Mouse (Mus musculus) CH12.LX (cell line): Measurements from ENCODE around the gene Cox14. TPM values are rescaled to one million over a fixed set of nuclear protein-coding genes. Genes with fewer than 3 reads are reported as not detected.
A peak's percentile ranks its signal among the peaks of the same experiment; 100 is the strongest.

Experiments
- DNase-seq: peaks from one replicate; pipeline ENCODE4 v3.0.0-alpha.2; 2013; ENCODE audit errors: extremely low read depth
- H3K27ac ChIP-seq: 2 replicates; pipeline ENCODE4 v1.5.1; 2012; ENCODE audit warnings: low read depth, mild to moderate bottlenecking, control low read depth, moderate library complexity; ENCODE audit not compliant: insufficient read depth
- H3K27me3 ChIP-seq: replicated peaks from 2 replicates; pipeline ENCODE3; 2012; ENCODE audit warnings: inconsistent platforms
- H3K36me3 ChIP-seq, 2 experiments: replicated peaks in 1 of 2; 2 replicates each; pipeline versions ENCODE3 to v1.6.1; 2012; ENCODE audit warnings: inconsistent platforms in 1 of 2, low read length in 1 of 2, mild to moderate bottlenecking in 1 of 2, mixed read lengths in 1 of 2, moderate library complexity in 1 of 2; ENCODE audit not compliant: control insufficient read depth in 1 of 2, insufficient read depth in 1 of 2
- H3K4me1 ChIP-seq, 2 experiments: 2 replicates each; pipeline ENCODE4 v1.6.1; 2012; ENCODE audit warnings: inconsistent platforms in 1 of 2, moderate library complexity in 1 of 2; ENCODE audit not compliant: insufficient read depth in 2 of 2, control insufficient read depth in 1 of 2
- H3K4me2 ChIP-seq: 2 replicates; pipeline ENCODE4 v1.6.1; 2012; ENCODE audit warnings: low read depth, mild to moderate bottlenecking, control low read depth; ENCODE audit not compliant: poor library complexity, insufficient read depth, severe bottlenecking
- H3K4me3 ChIP-seq, 3 experiments: fragments of 150-350 bp in 1 of 3; sonication (generic) in 1 of 3; replicated peaks in 1 of 3; 2 replicates each; pipeline versions ENCODE3 to v1.5.1; 2011 to 2012; ENCODE audit warnings: low read depth in 2 of 3, low read length in 2 of 3, mild to moderate bottlenecking in 2 of 3, moderate library complexity in 2 of 3, control low read depth in 1 of 3, improper control_type of control experiment in 1 of 3, inconsistent platforms in 1 of 3, mixed read lengths in 1 of 3; ENCODE audit not compliant: poor library complexity in 1 of 3
- H3K79me2 ChIP-seq: replicated peaks from 2 replicates; pipeline ENCODE4 v1.6.1; 2012; ENCODE audit warnings: mild to moderate bottlenecking, moderate library complexity; ENCODE audit not compliant: control insufficient read depth, poor library complexity, insufficient read depth, severe bottlenecking; ENCODE audit errors: extremely low read depth
- H3K9ac ChIP-seq: 2 replicates; pipeline ENCODE4 v1.6.1; 2012; ENCODE audit warnings: low read depth, mild to moderate bottlenecking, control low read depth, moderate library complexity; ENCODE audit not compliant: insufficient read depth
- H3K9me3 ChIP-seq: replicated peaks from 2 replicates; pipeline ENCODE3; 2012; ENCODE audit warnings: low read length, inconsistent platforms, mixed read lengths
- BHLHE40 ChIP-seq: IDR thresholded peaks from 2 replicates; pipeline ENCODE4 v1.6.1; 2011; ENCODE audit warnings: mild to moderate bottlenecking, low read depth, low read length, improper control_type of control experiment
- CHD2 ChIP-seq: IDR thresholded peaks from 2 replicates; pipeline ENCODE4 v1.6.1; 2011; ENCODE audit warnings: low read length, improper control_type of control experiment
- CTCF ChIP-seq, 2 experiments: IDR thresholded peaks in 1 of 2; conservative IDR thresholded peaks in 1 of 2; 2 replicates each; pipeline ENCODE4 v1.5.1; 2011 to 2012; ENCODE audit warnings: low read depth in 2 of 2, low read length in 2 of 2, improper control_type of control experiment in 1 of 2, inconsistent platforms in 1 of 2, mild to moderate bottlenecking in 1 of 2, moderate library complexity in 1 of 2
- E2F4 ChIP-seq: IDR thresholded peaks from 2 replicates; pipeline ENCODE4 v1.6.1; 2011; ENCODE audit warnings: low read depth, low read length, improper control_type of control experiment; ENCODE audit not compliant: insufficient replicate concordance
- ELF1 ChIP-seq: IDR thresholded peaks from 2 replicates; pipeline ENCODE4 v1.6.1; 2014; ENCODE audit warnings: low read depth, mild to moderate bottlenecking, inconsistent platforms, low read length, improper control_type of control experiment
- EP300 ChIP-seq: IDR thresholded peaks from 2 replicates; pipeline ENCODE4 v1.6.1; 2011; ENCODE audit warnings: low read length, improper control_type of control experiment
- HCFC1 ChIP-seq: IDR thresholded peaks from 2 replicates; pipeline ENCODE4 v1.6.1; 2012; ENCODE audit warnings: low read depth, mild to moderate bottlenecking, inconsistent platforms, low read length, improper control_type of control experiment
- IRF4 ChIP-seq: IDR thresholded peaks from 2 replicates; pipeline ENCODE4 v1.6.1; 2014; ENCODE audit warnings: low read depth, mild to moderate bottlenecking, inconsistent platforms, low read length, improper control_type of control experiment
- JUN ChIP-seq: IDR thresholded peaks from 2 replicates; pipeline ENCODE4 v1.6.1; 2011; ENCODE audit warnings: low read depth, mild to moderate bottlenecking, low read length, improper control_type of control experiment, moderate library complexity; ENCODE audit not compliant: insufficient read depth
- JUND ChIP-seq: conservative IDR thresholded peaks from 2 replicates; pipeline ENCODE4 v1.6.1; 2011; ENCODE audit warnings: low read depth, low read length, improper control_type of control experiment
- KAT2A ChIP-seq: IDR thresholded peaks from 2 replicates; pipeline ENCODE4 v1.6.1; 2012; ENCODE audit warnings: low read length, improper control_type of control experiment, inconsistent platforms; ENCODE audit not compliant: insufficient replicate concordance
- MAX ChIP-seq: IDR thresholded peaks from 2 replicates; pipeline ENCODE4 v1.6.1; 2011; ENCODE audit warnings: low read length, improper control_type of control experiment
- MAZ ChIP-seq: IDR thresholded peaks from 2 replicates; pipeline ENCODE4 v1.6.1; 2012; ENCODE audit warnings: low read depth, mild to moderate bottlenecking, inconsistent platforms, low read length, improper control_type of control experiment, moderate library complexity
- MXI1 ChIP-seq: IDR thresholded peaks from 2 replicates; pipeline ENCODE4 v1.6.1; 2011; ENCODE audit warnings: mild to moderate bottlenecking, low read depth, low read length, improper control_type of control experiment
- MYC ChIP-seq: IDR thresholded peaks from 2 replicates; pipeline ENCODE4 v1.6.1; 2011; ENCODE audit warnings: low read depth, mild to moderate bottlenecking, improper control_type of control experiment, low read length
- NELFE ChIP-seq: IDR thresholded peaks from 2 replicates; pipeline ENCODE4 v1.6.1; 2011; ENCODE audit warnings: low read depth, low read length, improper control_type of control experiment
- NRF1 ChIP-seq: IDR thresholded peaks from 2 replicates; pipeline ENCODE4 v1.6.1; 2014; ENCODE audit warnings: low read depth, mild to moderate bottlenecking, inconsistent platforms, low read length, improper control_type of control experiment, moderate library complexity
- POLR2A ChIP-seq: IDR thresholded peaks from 2 replicates; pipeline ENCODE4 v1.6.1; 2011; ENCODE audit warnings: low read depth, mild to moderate bottlenecking, improper control_type of control experiment, low read length
- RAD21 ChIP-seq: IDR thresholded peaks from 2 replicates; pipeline ENCODE4 v1.6.1; 2011; ENCODE audit warnings: low read depth, mild to moderate bottlenecking, low read length, improper control_type of control experiment, moderate library complexity
- RCOR1 ChIP-seq: conservative IDR thresholded peaks from 2 replicates; pipeline ENCODE4 v1.6.1; 2012; ENCODE audit warnings: low read depth, mild to moderate bottlenecking, inconsistent platforms, low read length, improper control_type of control experiment
- SIN3A ChIP-seq: IDR thresholded peaks from 2 replicates; pipeline ENCODE4 v1.6.1; 2012; ENCODE audit warnings: low read length, improper control_type of control experiment, inconsistent platforms
- SMC3 ChIP-seq: IDR thresholded peaks from 2 replicates; pipeline ENCODE4 v1.6.1; 2011; ENCODE audit warnings: low read depth, low read length, improper control_type of control experiment
- TBP ChIP-seq: conservative IDR thresholded peaks from 2 replicates; pipeline ENCODE4 v1.6.1; 2011; ENCODE audit warnings: low read depth, low read length, improper control_type of control experiment
- TCF12 ChIP-seq: IDR thresholded peaks from 2 replicates; pipeline ENCODE4 v1.6.1; 2014; ENCODE audit warnings: low read depth, mild to moderate bottlenecking, inconsistent platforms, low read length, improper control_type of control experiment
- UBTF ChIP-seq: IDR thresholded peaks from 2 replicates; pipeline ENCODE4 v1.6.1; 2012; ENCODE audit warnings: low read depth, mild to moderate bottlenecking, inconsistent platforms, low read length, improper control_type of control experiment, moderate library complexity
- USF1 ChIP-seq: IDR thresholded peaks from 2 replicates; pipeline ENCODE4 v1.6.1; 2014; ENCODE audit warnings: low read depth, mild to moderate bottlenecking, inconsistent platforms, low read length, improper control_type of control experiment
- ZKSCAN1 ChIP-seq: IDR thresholded peaks from 2 replicates; pipeline ENCODE4 v1.6.1; 2012; ENCODE audit warnings: low read depth, inconsistent platforms, low read length, improper control_type of control experiment, borderline replicate concordance
- ZMIZ1 ChIP-seq: IDR thresholded peaks from 2 replicates; pipeline ENCODE4 v1.6.1; 2012; ENCODE audit warnings: low read depth, mild to moderate bottlenecking, inconsistent platforms, low read length, improper control_type of control experiment
- ZNF384 ChIP-seq: IDR thresholded peaks from 2 replicates; pipeline ENCODE4 v1.6.1; 2012; ENCODE audit warnings: low read depth, low read length, improper control_type of control experiment, inconsistent platforms
- dilution Hi-C: fragments of 300-500 bp; cut with MboI; formaldehyde crosslinking; loops from 2 replicates; pipeline ENCODE4 v1.14.3; 2020; ENCODE audit warnings: low sequenced_read_pairs; ENCODE audit not compliant: extremely low pct_unique_long_range_greater_than_20kb, extremely low pct_ligation_motif_present
- in situ Hi-C: fragments of 300-500 bp; cut with MboI; formaldehyde crosslinking; loops from 3 replicates; pipeline ENCODE4 v1.14.3; 2019; ENCODE audit warnings: low sequenced_read_pairs, low pct_ligation_motif_present, low pct_unique_long_range_greater_than_20kb, mixed read lengths
- polyA plus RNA-seq: library from polyadenylated mRNA; unstranded; fragments of >175 nt; gene quantifications from 2 replicates; pipeline ENCODE4 v1.2.1, GENCODE M21; 2012; ENCODE audit warnings: low read depth; ENCODE audit not compliant: insufficient read length
- total RNA-seq, 2 experiments: library from RNA; depleted of rRNA; stranded (reverse); fragments of 300-350 nt in 1 of 2; fragments of >200 nt in 1 of 2; gene quantifications; 2 replicates each; pipeline ENCODE4 v1.2.3; 2012 to 2014

Cox14 gene
- total RNA-seq (2012; rRNA removed) (112 and 140 TPM in 2 replicates), total RNA-seq (2014; rRNA removed) (98.8 and 106 TPM in 2 replicates), polyA plus RNA-seq (119 and 140 TPM in 2 replicates)

- peak within 1 kb of the TSS; percentile 83 to 99 (median 98) for H3K4me3 ChIP-seq
- peaks cover 11% of the 10 kb centered on the region; the same call in 1 of the 2 replicates for H3K79me2 ChIP-seq
- in situ Hi-C loops (loop anchor here (5.0 kb wide), 2 partner anchors 47 to 182 kb away; partner anchors contain the start of gene Cers5), dilution Hi-C loops (no loop called here)
- H3K9ac ChIP-seq, result peak within 1 kb of the TSS; percentile 72
- TF ChIP-seq HCFC1 (peak; percentile 92), BHLHE40 (peak; percentile 42; the same call in 1 of the 2 replicates), POLR2A (peak; percentile 89), MXI1 (peak; percentile 75), SIN3A (peak; percentile 85; the same call in 1 of the 2 replicates), CTCF (conservative IDR thresholded peaks at IDR 0.05 in 1 of 2, IDR thresholded peaks at IDR 0.05 in 1 of 2; ENCODE audit: low read depth in 2 of 2, low read length in 2 of 2) (peak; percentile 82 to 95), JUND (peak; percentile 75), ZNF384 (no peak; the same call in 1 of the 2 replicates), JUN (no peak), NELFE (peak; percentile 74), ELF1 (peak; percentile 97), UBTF (peak; percentile 73; the same call in 1 of the 2 replicates), EP300 (no peak), RCOR1 (no peak), NRF1 (peak; percentile 90), KAT2A (peak; percentile 87; the same call in 1 of the 2 replicates), ZKSCAN1 (no peak; the same call in 1 of the 2 replicates), TBP (peak; percentile 79; the same call in 1 of the 2 replicates), E2F4 (no peak), MYC (peak; percentile 55), TCF12 (peak; percentile 67), SMC3 (peak; percentile 51), RAD21 (peak; percentile 52), CHD2 (peak; percentile 99), IRF4 (peak; percentile 61; the same call in 1 of the 2 replicates), MAX (peak; percentile 60; the same call in 1 of the 2 replicates), USF1 (no peak), ZMIZ1 (peak; percentile 87), MAZ (0 out of 2 replicates have a peak, but pooled peaks have one; percentile 64)
- H3K9me3 ChIP-seq, result peaks cover 4% of the 10 kb centered on the region
- H3K4me2 ChIP-seq, result peak within 1 kb of the TSS; percentile 81
- H3K27me3 ChIP-seq, result no peaks in the 10 kb centered on the region
- peak; percentile 100 for DNase-seq
- peak within 1 kb of the TSS; percentile 81 for H3K27ac ChIP-seq
- peaks cover 4 to 21% of the 10 kb centered on the region in 2 experiments; a peak in 2 of 4 replicates for H3K4me1 ChIP-seq
- H3K36me3 ChIP-seq, result peaks cover 14 to 57% of the 10 kb centered on the region in 2 experiments
Observed at GRCm38 (mm10) chr15:99725341-99726155, at the start of gene Cox14. Gene Cox14, plus strand, starts transcription at chr15:99725618.
